Mouse (Mus musculus) cerebellum, adult 2 months (tissue): ENCODE results near the gene Fam189a2.

Source experiments
- CTCF ChIP-seq: fragments of 200-500 bp; IDR thresholded peaks from 2 replicates; pipeline ENCODE4 v1.5.1; 2011; ENCODE audit warnings: low read depth, mild to moderate bottlenecking, control low read depth, low read length, moderate library complexity, borderline replicate concordance; ENCODE audit not compliant: insufficient read depth
- POLR2A ChIP-seq: fragments of 200-500 bp; IDR thresholded peaks from 2 replicates; pipeline ENCODE4 v1.6.1; 2011; ENCODE audit warnings: low read length, control low read depth, borderline replicate concordance; ENCODE audit not compliant: insufficient read depth

DNA sequence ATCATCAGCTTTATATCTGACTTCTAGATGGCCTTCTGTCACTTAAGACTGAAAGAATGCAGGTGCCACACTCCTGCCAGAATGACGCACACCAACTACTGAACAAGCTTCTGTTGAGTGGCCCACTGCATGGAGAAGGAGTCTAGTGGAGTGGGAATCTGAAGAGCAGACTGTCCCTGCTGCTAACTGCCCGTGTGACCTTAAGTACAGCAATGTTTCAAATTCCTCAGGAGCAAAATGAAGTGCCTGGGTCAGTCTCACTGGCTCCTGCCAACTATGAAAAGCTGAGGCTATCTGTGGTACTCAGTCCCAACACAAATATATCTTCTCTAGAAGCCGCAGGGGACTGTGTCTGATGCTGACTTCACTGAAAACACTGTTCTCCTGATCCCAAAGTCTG is 18.5 kb upstream of the Fam189a2 start:
- no peak for TF ChIP-seq POLR2A
- TF ChIP-seq CTCF = no peak
